Mouse (Mus musculus) adrenal gland, adult (tissue): ENCODE measurements around the gene Mis12.
A peak's percentile ranks its signal among the peaks of the same experiment; 100 is the strongest.

Experiments
- DNase-seq, 2 experiments: peaks; one replicate each; pipeline ENCODE4 v3.0.0; 2022 to 2023; ENCODE audit warnings: low spot score in 1 of 2; ENCODE audit not compliant: inconsistent age in 2 of 2

Mis12 gene

GRCm38 (mm10) chr11:71019201-71020068, at the start of gene Mis12, which contains the start of gene Derl2:
Gene Mis12, plus strand, starts transcription at chr11:71019611.
Gene Derl2, minus strand, starts transcription at chr11:71019841.
- DNase-seq, result peak; percentile 99

- DNase-seq, result peak; percentile 94 to 97
Observed at GRCm38 (mm10) chr11:70969821-70970559, 49.4 kb upstream of the Mis12 start, which contains the start of the genes Nup88 and Rpain. Gene Nup88, minus strand, starts transcription at chr11:70969973. Gene Rpain, plus strand, starts transcription at chr11:70970213.

- no peak for DNase-seq
Observed at GRCm38 (mm10) chr11:70970560-70971540, 48.6 kb upstream of the Mis12 start.

- DNase-seq, result no peak
Observed at GRCm38 (mm10) chr11:70972586-70972985, 46.8 kb upstream of the Mis12 start.

- DNase-seq, result peak in 1 of 2 experiments; percentile 38
Observed at GRCm38 (mm10) chr11:70973947-70974346, 45.5 kb upstream of the Mis12 start.

DNA sequence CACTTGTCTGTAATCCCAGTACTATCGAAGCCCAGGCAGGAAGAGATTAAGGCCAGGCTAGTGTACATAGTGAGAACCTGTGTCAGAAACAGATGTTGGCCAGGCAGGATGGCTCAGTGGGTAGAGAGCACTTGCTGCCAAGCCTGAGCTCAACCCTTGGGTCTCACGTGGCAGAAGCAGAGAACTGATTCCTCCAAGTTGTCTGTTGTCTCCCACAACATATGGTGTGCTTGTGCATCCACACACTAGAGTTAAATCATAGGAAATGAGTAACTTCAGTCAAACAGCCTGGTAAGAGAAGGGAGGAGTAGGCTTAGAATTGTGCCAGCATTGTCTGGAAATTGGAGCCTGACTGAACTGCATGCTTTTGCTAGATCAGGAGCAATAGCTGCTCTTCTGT, 44.2 kb upstream of the Mis12 start:
- no peak for DNase-seq

DNA sequence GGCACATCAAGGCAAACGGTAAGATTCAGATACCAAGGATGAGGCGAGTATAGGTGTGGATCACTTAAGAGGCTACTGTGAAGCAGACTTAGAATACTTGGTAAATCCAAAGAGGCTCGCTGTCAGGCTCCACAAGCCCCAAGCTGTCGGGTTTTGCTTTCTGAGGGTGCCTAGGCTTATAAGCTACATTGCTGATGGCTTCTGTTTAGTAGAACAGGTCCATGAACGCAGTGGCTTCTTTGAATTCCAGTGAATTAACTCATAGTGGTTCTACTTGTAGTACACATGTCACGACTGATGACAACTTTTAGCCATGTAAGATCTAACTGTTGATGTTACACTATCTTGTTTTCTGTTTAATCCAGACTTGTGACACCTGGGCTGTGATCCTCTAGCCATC, 42.1 kb upstream of the Mis12 start:
- no peak for DNase-seq

DNA sequence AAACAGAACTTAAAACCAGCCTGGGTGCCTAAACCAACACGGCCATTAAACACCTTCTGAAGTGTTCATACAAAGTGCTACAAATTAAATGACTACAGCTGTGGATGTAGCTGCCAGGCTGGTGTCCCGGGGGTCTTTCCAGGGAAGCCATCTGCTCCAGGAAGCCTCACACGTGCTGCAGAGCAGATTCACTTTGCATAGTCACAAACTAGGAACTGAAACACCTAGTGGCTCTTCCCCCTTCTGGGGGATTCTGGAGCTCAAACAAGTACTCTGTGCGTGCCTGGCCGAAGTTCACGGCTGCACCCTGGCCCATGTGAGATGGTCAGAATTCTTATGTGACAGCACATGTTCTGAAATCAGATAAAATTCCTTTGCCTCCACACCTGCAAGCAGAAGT, 39.2 kb upstream of the Mis12 start:
- DNase-seq, result no peak

DNA sequence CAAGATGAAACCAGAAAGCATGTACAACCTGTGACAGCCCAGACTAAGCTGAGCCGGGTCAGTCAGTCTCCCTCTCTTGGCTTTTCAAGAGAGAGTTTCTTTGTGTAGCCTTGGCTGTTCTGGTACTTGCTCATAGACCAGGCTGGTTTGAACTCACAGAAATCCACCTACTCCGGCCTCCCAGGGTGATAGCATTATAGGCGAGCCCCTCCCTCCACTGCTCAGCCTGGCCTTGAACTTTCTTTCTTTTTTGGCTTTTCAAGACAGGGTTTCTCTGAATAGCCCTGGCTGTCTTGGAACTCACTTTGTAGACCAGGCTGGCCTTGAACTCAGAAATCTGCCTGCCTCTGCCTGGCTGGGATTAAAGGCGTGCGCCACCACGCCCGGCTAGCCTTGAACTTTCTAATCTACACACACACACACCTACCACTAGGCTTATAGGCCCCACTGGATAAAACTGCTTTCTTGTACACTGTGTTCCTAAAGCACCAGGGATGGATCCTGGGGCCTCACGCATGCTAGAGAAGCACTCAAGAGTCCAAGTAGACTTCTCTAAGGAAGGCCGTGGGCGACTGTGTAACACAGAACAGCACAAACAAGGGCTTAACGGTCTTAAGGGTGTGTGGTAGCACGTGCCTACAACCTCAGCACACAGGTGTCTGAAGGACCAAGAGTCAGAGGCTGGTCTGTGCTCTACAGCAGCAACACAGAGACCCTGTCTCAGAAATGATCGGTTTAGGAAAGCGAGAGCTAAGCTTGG, 38.5 kb upstream of the Mis12 start:
- peak in 1 of 2 experiments; percentile 36 for DNase-seq

DNA sequence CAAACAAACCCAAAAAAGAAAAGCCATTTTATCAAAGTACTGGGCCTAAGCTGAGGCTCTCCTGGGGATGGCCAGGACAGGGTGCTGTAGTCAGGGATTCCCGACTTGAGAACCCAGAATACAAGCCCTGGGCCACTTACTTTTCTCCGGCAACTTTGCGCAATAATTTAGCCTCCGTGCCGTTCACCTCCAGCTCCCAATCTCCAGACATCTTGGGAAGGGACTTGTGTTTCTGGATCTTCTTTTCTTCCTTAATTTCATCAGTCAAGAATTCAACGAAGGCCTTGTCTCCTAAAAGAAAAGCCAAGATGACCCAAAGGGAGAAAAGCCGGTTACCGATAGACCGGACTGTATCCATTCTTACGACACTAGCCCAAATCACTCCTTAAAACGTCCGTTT, 37.4 kb upstream of the Mis12 start:
- peak in 1 of 2 experiments; percentile 50 for DNase-seq

DNA sequence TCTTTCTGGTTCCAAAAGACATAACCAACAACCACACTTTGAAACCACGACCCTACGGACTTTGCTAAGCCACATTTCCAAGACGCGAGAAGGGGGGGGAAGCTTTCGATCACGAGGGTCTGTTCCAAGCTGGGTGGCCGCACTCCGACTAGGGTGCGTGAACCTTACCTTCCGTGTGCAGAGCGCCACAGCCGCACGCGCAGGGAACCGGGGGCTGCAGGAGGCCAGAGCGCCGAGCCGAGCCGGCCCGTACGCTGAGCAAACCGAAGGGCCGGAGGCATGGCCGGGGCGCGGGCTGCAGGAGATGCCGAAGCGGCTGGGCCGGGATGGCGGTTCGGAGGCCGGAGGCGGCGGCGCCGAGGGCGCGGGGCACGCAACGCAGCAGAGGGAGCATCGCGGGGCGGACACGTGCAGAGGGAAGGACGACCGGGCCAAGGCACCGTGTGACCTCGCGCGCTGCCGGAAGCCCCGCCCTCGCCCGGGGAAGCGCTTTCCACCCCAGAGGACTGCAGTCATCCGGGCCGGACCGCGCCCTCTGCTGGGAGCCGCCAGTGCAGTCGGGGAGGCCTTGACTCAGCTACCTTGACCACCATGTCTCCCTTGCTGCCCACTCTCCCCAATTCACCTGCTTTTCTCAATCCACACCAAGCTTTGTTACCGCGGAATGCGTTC, 36.7 kb upstream of the Mis12 start, which contains the start of gene C1qbp:
Gene C1qbp (minus strand): TSS at position 470 of the 672 bp plus-strand sequence.
- DNase-seq, result peak; percentile 94 to 98

DNA sequence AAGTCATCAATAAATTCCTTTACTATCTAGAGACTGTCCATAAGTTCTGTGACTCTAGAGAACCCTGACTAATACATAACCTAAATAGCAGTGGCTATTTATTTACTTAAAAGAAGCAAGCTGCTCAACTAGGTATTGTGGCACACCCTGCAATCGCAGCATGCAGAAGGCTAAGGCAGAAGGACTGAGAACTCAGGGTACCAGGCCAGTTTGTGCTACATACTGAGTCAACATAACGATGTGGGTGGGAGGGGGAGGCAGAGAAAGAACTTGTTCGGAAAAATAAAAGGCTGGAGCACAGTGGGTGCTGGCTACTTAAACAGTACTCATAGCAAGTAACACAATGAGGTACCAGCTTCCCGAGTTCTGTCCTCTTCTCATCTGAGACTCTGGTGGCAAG, 18.2 kb upstream of the Mis12 start:
- no peak for DNase-seq

- no peak for DNase-seq
Observed at GRCm38 (mm10) chr11:71003611-71004315, 15.6 kb upstream of the Mis12 start.

DNA sequence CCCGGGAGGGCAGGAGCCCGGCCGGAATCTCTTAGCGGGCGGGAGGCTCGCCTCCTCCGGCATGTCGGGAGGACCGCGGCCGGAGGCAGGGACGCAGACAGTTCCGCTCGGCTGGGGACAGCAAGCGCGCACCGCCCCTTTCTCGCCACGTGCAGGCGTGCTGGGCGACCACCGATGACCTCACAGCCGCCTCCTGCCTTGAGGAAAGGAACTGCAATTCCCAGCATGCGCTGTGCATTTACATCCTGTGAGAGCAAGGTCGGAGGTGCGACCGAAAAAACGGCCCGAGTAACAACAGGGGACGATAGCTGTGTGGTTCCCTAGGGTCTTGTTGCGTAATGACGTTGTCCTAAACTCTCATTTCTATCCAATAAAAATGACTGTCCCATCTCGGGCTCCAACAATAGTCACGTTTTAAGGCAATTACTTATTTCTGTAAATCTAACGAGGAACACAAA, 15.1 kb upstream of the Mis12 start, which contains the start of gene Dhx33:
Gene Dhx33 (minus strand): TSS at position 122 of the 458 bp plus-strand sequence.
- peak; percentile 98 to 99 for DNase-seq

GRCm38 (mm10) chr11:71005046-71005445, 14.4 kb upstream of the Mis12 start:
- peak in 1 of 2 experiments; percentile 65 for DNase-seq

- DNase-seq, result peak; percentile 65 to 79
Observed at GRCm38 (mm10) chr11:71007026-71007425, 12.4 kb upstream of the Mis12 start.

DNA sequence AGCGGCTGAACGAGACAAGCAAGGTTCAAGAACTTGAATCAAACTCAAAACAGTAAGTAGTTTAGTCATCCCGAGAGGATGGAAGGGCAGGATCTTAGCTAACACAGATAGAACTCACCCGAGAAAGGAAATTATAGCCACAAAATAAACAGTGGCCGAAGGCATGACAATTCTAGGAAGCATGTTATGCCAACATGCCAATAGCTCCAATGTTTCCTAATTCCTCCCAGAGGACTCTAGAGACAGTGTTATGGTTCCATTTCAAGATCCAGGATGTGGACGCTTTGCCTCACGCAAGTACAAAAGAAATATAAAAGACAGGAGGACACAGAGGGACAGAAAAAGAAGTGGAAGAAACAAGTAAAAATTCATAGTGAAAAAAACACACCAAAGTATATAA, 11.6 kb upstream of the Mis12 start:
- no peak for DNase-seq

- DNase-seq, result peak; percentile 27 to 71
Observed at GRCm38 (mm10) chr11:71008321-71008720, 11.1 kb upstream of the Mis12 start.
